Mouse (Mus musculus) liver, adult 2 months (tissue): ENCODE measurements around the gene Apobec2.

Experiments used
- CTCF ChIP-seq: fragments of 200-500 bp; IDR thresholded peaks from 2 replicates; pipeline ENCODE4 v1.5.1; 2011; ENCODE audit warnings: low read depth, low read length, control low read depth
- POLR2A ChIP-seq: fragments of 200-500 bp; IDR thresholded peaks from 2 replicates; pipeline ENCODE4 v1.6.1; 2011; ENCODE audit warnings: low read length, control low read depth; ENCODE audit not compliant: insufficient read depth; ENCODE audit errors: extremely low read depth

GRCm38 (mm10) chr17:48385786-48386461 lies 46.8 kb downstream of the Apobec2 start:
- TF ChIP-seq CTCF (no peak), POLR2A (no peak)
